Mouse (Mus musculus): ENCODE results near the gene Cpne5.

GRCm38 (mm10) chr17:29147773-29148172 lies 90.2 kb downstream of the Cpne5 start:
- TF ChIP-seq POLR2A (IDR thresholded peaks at IDR 0.05; ENCODE audit: insufficient read depth, low read depth, low read length) (no peak), CTCF (IDR thresholded peaks at IDR 0.05; ENCODE audit: insufficient read depth, low read depth, low read length) (no peak)

Measured in olfactory bulb, adult 2 months (tissue).